Mouse (Mus musculus) midbrain, postnatal 0 days (tissue): Measurements from ENCODE around the gene Arid1a. TPM values are rescaled to one million over a fixed set of nuclear protein-coding genes. Genes with fewer than 3 reads are reported as not detected.

Source experiments
- ATAC-seq: fragments of 200-750 bp; cut with Nextera tagmentation; 2 replicates; pipeline ENCODE4 v1.8.0; 2017; ENCODE audit warnings: moderate number of reproducible peaks, mild to moderate bottlenecking, moderate TSS enrichment, moderate library complexity; ENCODE audit not compliant: low FRiP score
- DNase-seq: peaks from one replicate; pipeline ENCODE4 v3.0.0-alpha.2; 2015; ENCODE audit warnings: low spot score
- H3K27ac ChIP-seq: fragments of 300-500 bp; sonication (generic); 2 replicates; pipeline ENCODE4 v1.5.1; 2014; ENCODE audit warnings: low read depth, mild to moderate bottlenecking, low read length, mixed read lengths
- H3K27me3 ChIP-seq: fragments of 300-500 bp; sonication (generic); 2 replicates; pipeline ENCODE4 v1.6.1; 2014; ENCODE audit warnings: low read length, control low read depth, mixed read lengths; ENCODE audit not compliant: insufficient read depth
- H3K36me3 ChIP-seq: fragments of 300-500 bp; sonication (generic); 2 replicates; pipeline ENCODE4 v1.6.1; 2014; ENCODE audit warnings: low read length, control low read depth, mixed read lengths; ENCODE audit not compliant: insufficient read depth
- H3K4me1 ChIP-seq: fragments of 300-500 bp; sonication (generic); 2 replicates; pipeline ENCODE4 v1.6.1; 2014; ENCODE audit warnings: mild to moderate bottlenecking, control low read depth, antibody characterized with exemption, low read length, mixed read lengths; ENCODE audit not compliant: insufficient read depth
- H3K4me2 ChIP-seq: fragments of 300-500 bp; sonication (generic); 2 replicates; pipeline ENCODE4 v1.6.1; 2014; ENCODE audit warnings: low read depth, mild to moderate bottlenecking, low read length, mixed read lengths; ENCODE audit not compliant: poor library complexity, severe bottlenecking
- H3K4me3 ChIP-seq: fragments of 300-500 bp; sonication (generic); 2 replicates; pipeline ENCODE4 v1.5.1; 2014; ENCODE audit warnings: low read depth, mild to moderate bottlenecking, low read length, moderate library complexity
- H3K9ac ChIP-seq: fragments of 300-500 bp; sonication (generic); replicated peaks from 2 replicates; pipeline ENCODE4 v1.6.1; 2014; ENCODE audit warnings: mild to moderate bottlenecking, low read length, moderate library complexity, mixed read lengths; ENCODE audit not compliant: poor library complexity, severe bottlenecking
- H3K9me3 ChIP-seq: fragments of 300-500 bp; sonication (generic); 2 replicates; pipeline ENCODE4 v1.6.1; 2016; ENCODE audit warnings: low read length, control low read depth
- CTCF ChIP-seq: IDR thresholded peaks from 2 replicates; pipeline ENCODE4 v1.5.1; 2016; ENCODE audit warnings: antibody characterized with exemption, mild to moderate bottlenecking
- WGBS: fragments of 180-500 bp; shearing (Covaris S2); extraction: QIAGEN DNeasy Blood & Tissue Kit; methylation state at CpG from one replicate; pipeline ENCODE4 v1.1.7; 2014; 5-methylcytosine and 5-hydroxymethylcytosine counted together
- polyA plus RNA-seq: library from polyadenylated mRNA; unstranded; fragments of >200 nt; fragmentation: Nextera tagmentation; extraction: Ambion mirVana; gene quantifications from 2 replicates; pipeline ENCODE4 v1.2.1, GENCODE M21; 2015
- total RNA-seq: library from RNA; depleted of rRNA; stranded (reverse); fragments of >200 nt; gene quantifications from 2 replicates; pipeline ENCODE4 v1.2.3, GENCODE M21; 2014

Arid1a gene
- total and polyA plus RNA-seq, 2 experiments from 2014 or later, result 19.5 to 66.2 TPM

DNA sequence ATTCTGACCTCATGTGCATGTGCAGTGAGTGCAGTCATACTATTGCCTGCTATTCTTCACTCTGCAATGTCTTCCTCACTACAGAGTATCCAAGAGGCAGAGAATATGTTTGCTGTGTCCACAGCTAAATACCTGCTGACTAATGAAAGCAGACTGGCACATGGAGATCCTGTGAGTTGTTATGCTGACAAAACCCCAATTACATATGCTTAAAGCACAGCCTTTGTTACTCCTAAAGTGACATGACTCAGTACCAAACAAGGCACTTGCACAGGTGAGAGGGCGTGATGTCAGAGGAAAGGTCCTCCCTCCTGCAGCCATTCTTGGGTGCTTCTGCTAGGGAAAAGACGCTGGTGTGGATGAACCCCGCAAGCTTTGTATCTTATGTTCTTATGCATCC is 21.3 kb downstream of the Arid1a start:
- Histone ChIP-seq H3K4me2 (no peak overlapping the region), H3K36me3 (no peaks in the 10 kb centered on the region), H3K4me1 (peaks cover 8% of the 10 kb centered on the region; the same call in 1 of the 2 replicates), H3K9me3 (no peaks in the 10 kb centered on the region), H3K4me3 (no peak overlapping the region), H3K27ac (no peak overlapping the region), H3K9ac (no peak overlapping the region), H3K27me3 (no peaks in the 10 kb centered on the region)
- 86% methylated on average over 3 of the region's 3 CpGs for WGBS
- TF ChIP-seq CTCF, result no peak
- no peak for ATAC-seq
- DNase-seq, result no peak

GRCm38 (mm10) chr4:133730122-133730521 is 26.4 kb downstream of the Arid1a start:
- peak overlapping the region; percentile 42 for H3K4me2 ChIP-seq
- H3K4me3 ChIP-seq, result peak overlapping the region; percentile 1; the same call in 1 of the 2 replicates
- no peak; the same call in 1 of the 2 replicates for ATAC-seq

DNA sequence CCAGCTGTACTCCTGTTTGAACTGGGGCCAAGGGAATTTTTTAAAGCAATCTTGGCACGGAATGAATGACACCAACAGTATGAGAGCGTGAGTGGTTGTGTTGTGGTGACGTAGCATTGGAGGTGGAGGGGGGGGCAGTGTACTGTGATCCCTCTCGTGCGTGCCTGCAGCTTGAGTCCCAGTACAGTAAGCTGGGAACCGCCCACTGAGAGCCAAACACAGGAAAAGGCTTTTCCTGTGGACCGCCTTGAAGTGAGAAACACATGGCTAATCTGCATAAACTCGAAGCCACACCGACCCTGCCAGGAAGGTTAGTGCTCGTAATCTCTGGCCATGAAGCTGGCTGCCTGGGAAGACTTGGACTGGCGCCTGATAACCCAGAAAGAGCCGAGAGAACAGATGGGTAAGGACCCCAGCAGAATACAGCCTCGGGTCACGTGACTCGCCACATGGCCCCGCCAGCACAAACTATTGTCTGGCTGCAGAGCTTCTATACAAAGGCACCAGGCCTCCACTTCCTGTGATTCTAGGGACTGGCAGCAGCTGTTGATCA is 27.0 kb downstream of the Arid1a start:
- H3K4me3 ChIP-seq, result peak overlapping the region; percentile 1; the same call in 1 of the 2 replicates
- H3K4me2 ChIP-seq, result peak overlapping the region; percentile 42
- no peaks in the 10 kb centered on the region for H3K9me3 ChIP-seq
- WGBS, result 2% methylated on average over 16 of the region's 16 CpGs
- ATAC-seq (peak; percentile 88), DNase-seq (peak; percentile 96)
- peaks cover 24% of the 10 kb centered on the region; the same call in 1 of the 2 replicates for H3K4me1 ChIP-seq
- TF ChIP-seq CTCF, result no peak
- peak overlapping the region; percentile 60 for H3K27ac ChIP-seq
- no peaks in the 10 kb centered on the region for H3K27me3 ChIP-seq
- H3K9ac ChIP-seq, result 0 out of 2 replicates have a peak overlapping the region, but pooled peaks have one; percentile 2
- H3K36me3 ChIP-seq, result no peaks in the 10 kb centered on the region

More at GRCm38 (mm10) chr4:133730122-133730521, 26.4 kb downstream of the Arid1a start:
- H3K27ac ChIP-seq, result peak overlapping the region; percentile 60
- 0 out of 2 replicates have a peak overlapping the region, but pooled peaks have one; percentile 13 for H3K9ac ChIP-seq
- H3K36me3 ChIP-seq, result no peaks in the 10 kb centered on the region
- no peaks in the 10 kb centered on the region for H3K9me3 ChIP-seq
- TF ChIP-seq CTCF, result no peak
- no peaks in the 10 kb centered on the region for H3K27me3 ChIP-seq
- no peak for DNase-seq
- peaks cover 24% of the 10 kb centered on the region; the same call in 1 of the 2 replicates for H3K4me1 ChIP-seq

DNA sequence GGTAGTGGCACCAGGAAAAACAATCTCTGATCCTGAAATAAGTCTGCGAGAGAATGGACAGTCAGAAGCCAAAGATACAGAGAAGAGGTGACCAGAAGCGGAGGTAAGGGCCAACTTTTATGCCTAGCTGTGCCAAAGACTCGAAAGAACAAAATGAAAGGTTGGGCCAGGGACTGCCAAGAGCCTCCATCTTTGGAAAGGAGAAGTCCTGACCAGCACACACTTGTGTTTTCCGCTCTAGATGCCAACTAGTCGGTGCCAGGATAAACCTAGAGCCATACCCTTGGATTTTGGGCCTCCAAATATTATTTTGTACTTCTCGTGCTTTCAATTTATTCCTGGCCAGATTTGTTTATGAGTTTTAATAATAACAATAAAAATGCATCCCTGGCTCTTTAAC is 27.6 kb downstream of the Arid1a start:
- no peak for TF ChIP-seq CTCF
- DNase-seq (peak; percentile 24), ATAC-seq (no peak)
- whole genome bisulfite sequencing, result 60% methylated on average over 6 of the region's 6 CpGs
- Histone ChIP-seq H3K4me1 (peaks cover 24% of the 10 kb centered on the region; the same call in 1 of the 2 replicates), H3K27ac (peak overlapping the region; percentile 43; the same call in 1 of the 2 replicates), H3K4me2 (peak overlapping the region; percentile 42; the same call in 1 of the 2 replicates), H3K9ac (no peak overlapping the region), H3K4me3 (no peak overlapping the region), H3K9me3 (no peaks in the 10 kb centered on the region), H3K27me3 (no peaks in the 10 kb centered on the region), H3K36me3 (no peaks in the 10 kb centered on the region)

- DNase-seq, result no peak
- Histone ChIP-seq H3K9me3 (no peaks in the 10 kb centered on the region), H3K27ac (peak overlapping the region; percentile 43; the same call in 1 of the 2 replicates), H3K4me3 (no peak overlapping the region), H3K9ac (no peak overlapping the region), H3K4me2 (no peak overlapping the region), H3K27me3 (no peaks in the 10 kb centered on the region), H3K36me3 (no peaks in the 10 kb centered on the region), H3K4me1 (peaks cover 24% of the 10 kb centered on the region; the same call in 1 of the 2 replicates)
- ATAC-seq, result no peak
- TF ChIP-seq CTCF, result no peak
- WGBS, result 15% methylated on average over 9 of the region's 9 CpGs
Observed at GRCm38 (mm10) chr4:133728256-133728655, 28.3 kb downstream of the Arid1a start.

GRCm38 (mm10) chr4:133725706-133726105 is 30.9 kb downstream of the Arid1a start:
- no peak overlapping the region for H3K27ac ChIP-seq
- DNase-seq, result no peak
- 62% methylated on average over 2 of the region's 2 CpGs for WGBS

More at GRCm38 (mm10) chr4:133725706-133726105, 30.9 kb downstream of the Arid1a start:
- peaks cover 18% of the 10 kb centered on the region for H3K36me3 ChIP-seq
- H3K9ac ChIP-seq, result no peak overlapping the region
- no peak for ATAC-seq
- H3K4me3 ChIP-seq, result no peak overlapping the region
- no peak overlapping the region for H3K4me2 ChIP-seq
- H3K9me3 ChIP-seq, result no peaks in the 10 kb centered on the region
- H3K27me3 ChIP-seq, result no peaks in the 10 kb centered on the region
- H3K4me1 ChIP-seq, result peaks cover 24% of the 10 kb centered on the region; the same call in 1 of the 2 replicates
- TF ChIP-seq CTCF, result no peak
